Mouse (Mus musculus): ENCODE measurements around the gene Ins1. TPM values are rescaled to one million over a fixed set of nuclear protein-coding genes. Genes with fewer than 3 reads are reported as not detected.

Ins1 gene
- polyA plus RNA-seq (2012; rRNA removed), result not detected in 2 replicates

DNA sequence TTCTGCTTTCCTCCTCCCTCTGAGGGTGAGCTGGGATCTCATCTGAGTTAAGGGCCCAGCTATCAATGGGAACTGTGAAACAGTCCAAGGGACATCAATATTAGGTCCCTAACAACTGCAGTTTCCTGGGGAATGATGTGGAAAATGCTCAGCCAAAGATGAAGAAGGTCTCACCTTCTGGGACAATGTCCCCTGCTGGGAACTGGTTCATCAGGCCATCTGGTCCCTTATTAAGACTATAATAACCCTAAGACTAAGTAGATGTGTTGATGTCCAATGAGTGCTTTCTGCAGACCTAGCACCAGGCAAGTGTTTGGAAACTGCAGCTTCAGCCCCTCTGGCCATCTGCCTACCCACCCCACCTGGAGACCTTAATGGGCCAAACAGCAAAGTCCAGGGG, at the start of gene Ins1:
Ins1 (plus strand) TSS at position 301 of the 400 bp plus-strand sequence.
- no peaks in the 10 kb centered on the region for H3K36me3 ChIP-seq (ENCODE audit: control insufficient read depth, insufficient read depth, low read length)
- no peaks in the 10 kb centered on the region for H3K27me3 ChIP-seq (replicated peaks; ENCODE audit: control insufficient read depth, insufficient read depth, low read length)
- no peak within 1 kb of the TSS for H3K4me3 ChIP-seq (ENCODE audit: insufficient read depth, low read depth, low read length)
- DNase-seq, result no peak
- TF ChIP-seq POLR2A (IDR thresholded peaks at IDR 0.05; ENCODE audit: low read depth, low read length) (no peak), CTCF (conservative IDR thresholded peaks at IDR 0.05; ENCODE audit: insufficient read depth, insufficient read length, low read depth, low read length) (no peak)
- H3K4me1 ChIP-seq (ENCODE audit: control insufficient read depth, insufficient read depth, low read length), result no peaks in the 10 kb centered on the region
- no peak within 1 kb of the TSS for H3K27ac ChIP-seq (ENCODE audit: insufficient read depth, low read depth, low read length)

Measured in kidney, adult 2 months (tissue).